Mouse (Mus musculus): ENCODE data around the gene Dnajc21. TPM values are rescaled to one million over a fixed set of nuclear protein-coding genes. Genes with fewer than 3 reads are reported as not detected.

The Dnajc21 gene
- polyA plus RNA-seq, 1 experiment from 2014 or later: 12.4 TPM

- Histone ChIP-seq H3K27ac (ENCODE audit: low read length) (no peak overlapping the region), H3K4me3 (ENCODE audit: low read depth, low read length) (no peak overlapping the region), H3K9ac (replicated peaks; ENCODE audit: low read depth, low read length) (no peak overlapping the region), H3K4me2 (replicated peaks; ENCODE audit: low read depth, low read length) (no peak overlapping the region), H3K9me3 (ENCODE audit: control insufficient read depth, low read depth, low read length) (no peaks in the 10 kb centered on the region), H3K36me3 (ENCODE audit: control insufficient read depth, insufficient read depth, low read length) (peaks cover 15% of the 10 kb centered on the region), H3K27me3 (ENCODE audit: control insufficient read depth, insufficient read depth, low read length) (no peaks in the 10 kb centered on the region), H3K4me1 (ENCODE audit: control insufficient read depth, insufficient read depth, low read length) (0 out of 2 replicates have a peak, but pooled peaks cover 3% of the 10 kb centered on the region)
- 70% methylated on average over 5 of the region's 5 CpGs for WGBS
- no peak for ATAC-seq (ENCODE audit: insufficient number of reproducible peaks, insufficient read depth, low FRiP score, low read depth)
Measured at GRCm38 (mm10) chr15:10463555-10463954, 6.8 kb downstream of the Dnajc21 start.

- Histone ChIP-seq H3K9me3 (ENCODE audit: control insufficient read depth, low read depth, low read length) (no peaks in the 10 kb centered on the region), H3K27ac (ENCODE audit: low read length) (no peak overlapping the region), H3K9ac (replicated peaks; ENCODE audit: low read depth, low read length) (no peak overlapping the region), H3K27me3 (ENCODE audit: control insufficient read depth, insufficient read depth, low read length) (no peaks in the 10 kb centered on the region), H3K4me1 (ENCODE audit: control insufficient read depth, insufficient read depth, low read length) (no peaks in the 10 kb centered on the region), H3K36me3 (ENCODE audit: control insufficient read depth, insufficient read depth, low read length) (peaks cover 18% of the 10 kb centered on the region), H3K4me3 (ENCODE audit: low read depth, low read length) (no peak overlapping the region), H3K4me2 (replicated peaks; ENCODE audit: low read depth, low read length) (no peak overlapping the region)
- ATAC-seq (ENCODE audit: insufficient number of reproducible peaks, insufficient read depth, low FRiP score, low read depth): no peak
- 76% methylated on average over 12 of the region's 12 CpGs for WGBS
Measured at GRCm38 (mm10) chr15:10460986-10461385, 9.3 kb downstream of the Dnajc21 start.

- Histone ChIP-seq H3K9ac (replicated peaks; ENCODE audit: low read depth, low read length) (no peak overlapping the region), H3K9me3 (ENCODE audit: control insufficient read depth, low read depth, low read length) (no peaks in the 10 kb centered on the region), H3K4me2 (replicated peaks; ENCODE audit: low read depth, low read length) (no peak overlapping the region), H3K36me3 (ENCODE audit: control insufficient read depth, insufficient read depth, low read length) (peaks cover 18% of the 10 kb centered on the region), H3K27ac (ENCODE audit: low read length) (no peak overlapping the region), H3K4me3 (ENCODE audit: low read depth, low read length) (no peak overlapping the region), H3K4me1 (ENCODE audit: control insufficient read depth, insufficient read depth, low read length) (no peaks in the 10 kb centered on the region), H3K27me3 (ENCODE audit: control insufficient read depth, insufficient read depth, low read length) (no peaks in the 10 kb centered on the region)
- no peak for ATAC-seq (ENCODE audit: insufficient number of reproducible peaks, insufficient read depth, low FRiP score, low read depth)
- WGBS: 88% methylated on average over 3 of the region's 3 CpGs
Measured at GRCm38 (mm10) chr15:10447102-10447501, 23.2 kb downstream of the Dnajc21 start.

- no peak overlapping the region for H3K9ac ChIP-seq (replicated peaks; ENCODE audit: low read depth, low read length)
- H3K36me3 ChIP-seq (ENCODE audit: control insufficient read depth, insufficient read depth, low read length): peaks cover 12% of the 10 kb centered on the region; the same call in 1 of the 2 replicates
- no peaks in the 10 kb centered on the region for H3K9me3 ChIP-seq (ENCODE audit: control insufficient read depth, low read depth, low read length)
- no peak overlapping the region for H3K4me3 ChIP-seq (ENCODE audit: low read depth, low read length)
- no peaks in the 10 kb centered on the region for H3K27me3 ChIP-seq (ENCODE audit: control insufficient read depth, insufficient read depth, low read length)
- no peak for ATAC-seq (ENCODE audit: insufficient number of reproducible peaks, insufficient read depth, low FRiP score, low read depth)
- H3K4me2 ChIP-seq (replicated peaks; ENCODE audit: low read depth, low read length): no peak overlapping the region
- no peak overlapping the region for H3K27ac ChIP-seq (ENCODE audit: low read length)
- 80% methylated on average over 1 of the region's 1 CpGs for WGBS
- H3K4me1 ChIP-seq (ENCODE audit: control insufficient read depth, insufficient read depth, low read length): no peaks in the 10 kb centered on the region
Measured at GRCm38 (mm10) chr15:10442275-10442674, 28.0 kb downstream of the Dnajc21 start.

- WGBS: 88% methylated on average over 9 of the region's 9 CpGs
- ATAC-seq (ENCODE audit: insufficient number of reproducible peaks, insufficient read depth, low FRiP score, low read depth): no peak
- H3K36me3 ChIP-seq (ENCODE audit: control insufficient read depth, insufficient read depth, low read length): peaks cover 8% of the 10 kb centered on the region; the same call in 1 of the 2 replicates
- H3K4me1 ChIP-seq (ENCODE audit: control insufficient read depth, insufficient read depth, low read length): no peaks in the 10 kb centered on the region
- no peak overlapping the region for H3K27ac ChIP-seq (ENCODE audit: low read length)
- H3K27me3 ChIP-seq (ENCODE audit: control insufficient read depth, insufficient read depth, low read length): no peaks in the 10 kb centered on the region
- H3K4me3 ChIP-seq (ENCODE audit: low read depth, low read length): no peak overlapping the region
- no peaks in the 10 kb centered on the region for H3K9me3 ChIP-seq (ENCODE audit: control insufficient read depth, low read depth, low read length)
- no peak overlapping the region for H3K9ac ChIP-seq (replicated peaks; ENCODE audit: low read depth, low read length)
- no peak overlapping the region for H3K4me2 ChIP-seq (replicated peaks; ENCODE audit: low read depth, low read length)
Measured at GRCm38 (mm10) chr15:10441493-10441892, 28.8 kb downstream of the Dnajc21 start.

- H3K4me2 ChIP-seq (replicated peaks; ENCODE audit: low read depth, low read length): no peak overlapping the region
- WGBS: 71% methylated on average over 6 of the region's 6 CpGs
- H3K4me3 ChIP-seq (ENCODE audit: low read depth, low read length): no peak overlapping the region
- no peaks in the 10 kb centered on the region for H3K9me3 ChIP-seq (ENCODE audit: control insufficient read depth, low read depth, low read length)
- no peak overlapping the region for H3K9ac ChIP-seq (replicated peaks; ENCODE audit: low read depth, low read length)
- no peak overlapping the region for H3K27ac ChIP-seq (ENCODE audit: low read length)
- ATAC-seq (ENCODE audit: insufficient number of reproducible peaks, insufficient read depth, low FRiP score, low read depth): no peak
- no peaks in the 10 kb centered on the region for H3K27me3 ChIP-seq (ENCODE audit: control insufficient read depth, insufficient read depth, low read length)
- no peaks in the 10 kb centered on the region for H3K4me1 ChIP-seq (ENCODE audit: control insufficient read depth, insufficient read depth, low read length)
- peaks cover 2% of the 10 kb centered on the region; the same call in 1 of the 2 replicates for H3K36me3 ChIP-seq (ENCODE audit: control insufficient read depth, insufficient read depth, low read length)
Measured at GRCm38 (mm10) chr15:10439963-10440362, 30.4 kb downstream of the Dnajc21 start.

- no peaks in the 10 kb centered on the region for H3K9me3 ChIP-seq (ENCODE audit: control insufficient read depth, low read depth, low read length)
- no peak for ATAC-seq (ENCODE audit: insufficient number of reproducible peaks, insufficient read depth, low FRiP score, low read depth)
- 78% methylated on average over 1 of the region's 1 CpGs for WGBS
Measured at GRCm38 (mm10) chr15:10436893-10437292, 33.4 kb downstream of the Dnajc21 start.

GRCm38 (mm10) chr15:10426545-10427266 is 43.6 kb downstream of the Dnajc21 start:
- H3K4me1 ChIP-seq (ENCODE audit: control insufficient read depth, insufficient read depth, low read length): no peaks in the 10 kb centered on the region
- 89% methylated on average over 13 of the region's 13 CpGs for WGBS
- H3K27ac ChIP-seq (ENCODE audit: low read length): no peak overlapping the region
- no peaks in the 10 kb centered on the region for H3K27me3 ChIP-seq (ENCODE audit: control insufficient read depth, insufficient read depth, low read length)
- H3K4me3 ChIP-seq (ENCODE audit: low read depth, low read length): no peak overlapping the region
- H3K9ac ChIP-seq (replicated peaks; ENCODE audit: low read depth, low read length): no peak overlapping the region
- no peak for ATAC-seq (ENCODE audit: insufficient number of reproducible peaks, insufficient read depth, low FRiP score, low read depth)
- H3K4me2 ChIP-seq (replicated peaks; ENCODE audit: low read depth, low read length): no peak overlapping the region
- H3K36me3 ChIP-seq (ENCODE audit: control insufficient read depth, insufficient read depth, low read length): no peaks in the 10 kb centered on the region
- H3K9me3 ChIP-seq (ENCODE audit: control insufficient read depth, low read depth, low read length): no peaks in the 10 kb centered on the region

More at GRCm38 (mm10) chr15:10436893-10437292, 33.4 kb downstream of the Dnajc21 start:
- Histone ChIP-seq H3K27ac (ENCODE audit: low read length) (no peak overlapping the region), H3K36me3 (ENCODE audit: control insufficient read depth, insufficient read depth, low read length) (peaks cover 2% of the 10 kb centered on the region; the same call in 1 of the 2 replicates), H3K4me1 (ENCODE audit: control insufficient read depth, insufficient read depth, low read length) (no peaks in the 10 kb centered on the region), H3K27me3 (ENCODE audit: control insufficient read depth, insufficient read depth, low read length) (no peaks in the 10 kb centered on the region), H3K4me2 (replicated peaks; ENCODE audit: low read depth, low read length) (no peak overlapping the region), H3K9ac (replicated peaks; ENCODE audit: low read depth, low read length) (no peak overlapping the region), H3K4me3 (ENCODE audit: low read depth, low read length) (no peak overlapping the region)

GRCm38 (mm10) chr15:10426124-10426523 is 44.2 kb downstream of the Dnajc21 start:
- WGBS: 90% methylated on average over 6 of the region's 6 CpGs
- H3K9ac ChIP-seq (replicated peaks; ENCODE audit: low read depth, low read length): no peak overlapping the region
- no peak for ATAC-seq (ENCODE audit: insufficient number of reproducible peaks, insufficient read depth, low FRiP score, low read depth)
- no peaks in the 10 kb centered on the region for H3K4me1 ChIP-seq (ENCODE audit: control insufficient read depth, insufficient read depth, low read length)
- H3K4me2 ChIP-seq (replicated peaks; ENCODE audit: low read depth, low read length): no peak overlapping the region
- H3K27me3 ChIP-seq (ENCODE audit: control insufficient read depth, insufficient read depth, low read length): no peaks in the 10 kb centered on the region
- H3K9me3 ChIP-seq (ENCODE audit: control insufficient read depth, low read depth, low read length): no peaks in the 10 kb centered on the region
- H3K36me3 ChIP-seq (ENCODE audit: control insufficient read depth, insufficient read depth, low read length): no peaks in the 10 kb centered on the region
- H3K4me3 ChIP-seq (ENCODE audit: low read depth, low read length): no peak overlapping the region
- no peak overlapping the region for H3K27ac ChIP-seq (ENCODE audit: low read length)
